Mouse (Mus musculus) forebrain, embryonic 11.5 days (tissue): ENCODE results near the gene Tbx5. TPM values are rescaled to one million over a fixed set of nuclear protein-coding genes. Genes with fewer than 3 reads are reported as not detected.

Experiments used
- ATAC-seq: fragments of 200-750 bp; cut with Nextera tagmentation; replicated peaks from 2 replicates; pipeline ENCODE4 v1.8.0; 2017; ENCODE audit warnings: moderate TSS enrichment; ENCODE audit not compliant: low FRiP score
- DNase-seq: peaks from one replicate; pipeline ENCODE4 v3.0.0-alpha.2; 2017; ENCODE audit warnings: low spot score
- H3K27ac ChIP-seq: fragments of 300-500 bp; sonication (generic); 2 replicates; pipeline ENCODE4 v1.5.1; 2014; ENCODE audit warnings: low read depth, low read length
- H3K27me3 ChIP-seq: fragments of 300-500 bp; sonication (generic); 2 replicates; pipeline ENCODE4 v1.6.1; 2014; ENCODE audit warnings: mild to moderate bottlenecking, low read length, mixed read lengths; ENCODE audit not compliant: control insufficient read depth, insufficient read depth
- H3K36me3 ChIP-seq: fragments of 300-500 bp; sonication (generic); 2 replicates; pipeline ENCODE4 v1.6.1; 2014; ENCODE audit warnings: mild to moderate bottlenecking, low read length, moderate library complexity, mixed read lengths; ENCODE audit not compliant: control insufficient read depth, insufficient read depth
- H3K4me1 ChIP-seq: fragments of 300-500 bp; sonication (generic); replicated peaks from 2 replicates; pipeline ENCODE4 v1.6.1; 2014; ENCODE audit warnings: low read length, mixed read lengths; ENCODE audit not compliant: control insufficient read depth, insufficient read depth
- H3K4me2 ChIP-seq: fragments of 300-500 bp; sonication (generic); 2 replicates; pipeline ENCODE4 v1.6.1; 2014; ENCODE audit warnings: low read depth, mild to moderate bottlenecking, low read length, moderate library complexity, mixed read lengths; ENCODE audit not compliant: severe bottlenecking
- H3K4me3 ChIP-seq: fragments of 300-500 bp; sonication (generic); 2 replicates; pipeline ENCODE4 v1.5.1; 2014; ENCODE audit warnings: low read depth, low read length
- H3K9ac ChIP-seq: fragments of 300-500 bp; sonication (generic); 2 replicates; pipeline ENCODE4 v1.6.1; 2014; ENCODE audit warnings: low read length
- H3K9me3 ChIP-seq: fragments of 300-500 bp; sonication (generic); 2 replicates; pipeline ENCODE4 v1.6.1; 2016; ENCODE audit warnings: low read length, mixed read lengths; ENCODE audit not compliant: control insufficient read depth
- WGBS: fragments of 180-500 bp; shearing (Covaris S2); extraction: QIAGEN DNeasy Blood & Tissue Kit; methylation state at CpG from one replicate; pipeline ENCODE4 v1.1.7; 2014; 5-methylcytosine and 5-hydroxymethylcytosine counted together
- polyA plus RNA-seq: library from polyadenylated mRNA; unstranded; fragments of >200 nt; fragmentation: Nextera tagmentation; extraction: Ambion mirVana; gene quantifications from 2 replicates; pipeline ENCODE4 v1.2.1, GENCODE M21; 2014

The Tbx5 gene
- polyA plus RNA-seq, 1 experiment from 2014 or later = not detected

GRCm38 (mm10) chr5:119798713-119799418 lies 33.6 kb upstream of the Tbx5 start:
- 3% methylated on average over 5 of the region's 5 CpGs for WGBS
- no peak overlapping the region for H3K27ac ChIP-seq

GRCm38 (mm10) chr5:119799419-119800242 lies 32.8 kb upstream of the Tbx5 start:
- H3K9me3 ChIP-seq = no peaks in the 10 kb centered on the region
- H3K27ac ChIP-seq = no peak overlapping the region
- no peaks in the 10 kb centered on the region for H3K36me3 ChIP-seq
- no peak for ATAC-seq
- H3K4me1 ChIP-seq = no peaks in the 10 kb centered on the region
- no peak overlapping the region for H3K4me3 ChIP-seq
- H3K27me3 ChIP-seq = peaks cover 99% of the 10 kb centered on the region
- H3K9ac ChIP-seq = no peak overlapping the region
- no peak overlapping the region for H3K4me2 ChIP-seq
- WGBS = 2% methylated on average over 9 of the region's 9 CpGs
- no peak for DNase-seq

More at GRCm38 (mm10) chr5:119798713-119799418, 33.6 kb upstream of the Tbx5 start:
- peaks cover 99% of the 10 kb centered on the region for H3K27me3 ChIP-seq
- H3K9ac ChIP-seq = no peak overlapping the region
- H3K4me1 ChIP-seq = no peaks in the 10 kb centered on the region
- no peak overlapping the region for H3K4me2 ChIP-seq
- no peak overlapping the region for H3K4me3 ChIP-seq
- H3K9me3 ChIP-seq = no peaks in the 10 kb centered on the region
- ATAC-seq (no peak), DNase-seq (no peak)
- no peaks in the 10 kb centered on the region for H3K36me3 ChIP-seq

DNA sequence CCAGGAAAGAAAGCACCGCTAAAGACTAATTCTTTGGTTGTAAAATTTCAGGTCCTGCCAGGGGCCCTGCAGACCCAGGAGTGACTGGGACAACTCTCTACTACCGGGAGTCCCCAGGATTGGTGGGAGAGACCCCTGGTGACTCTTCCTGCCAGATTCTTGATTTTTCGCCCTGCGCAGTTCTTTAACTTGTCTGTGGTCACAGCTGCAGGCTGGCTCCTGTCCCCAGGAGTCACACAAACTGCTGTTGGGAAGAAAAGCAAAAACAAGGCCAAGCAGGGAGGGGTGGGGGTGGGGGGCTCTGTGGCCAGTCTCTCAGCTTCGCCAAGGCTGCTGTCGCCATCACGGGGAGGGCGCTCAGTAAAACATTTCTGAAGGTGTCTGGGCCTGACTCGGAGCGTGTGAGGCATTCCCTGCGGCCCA lies 32.2 kb upstream of the Tbx5 start:
- Histone ChIP-seq H3K9me3 (no peaks in the 10 kb centered on the region), H3K9ac (no peak overlapping the region), H3K4me1 (no peaks in the 10 kb centered on the region), H3K27me3 (peaks cover 99% of the 10 kb centered on the region), H3K4me2 (no peak overlapping the region), H3K4me3 (no peak overlapping the region), H3K27ac (no peak overlapping the region), H3K36me3 (no peaks in the 10 kb centered on the region)
- ATAC-seq (no peak), DNase-seq (no peak)
- under 1% methylated on average over 11 of the region's 11 CpGs for WGBS

DNA sequence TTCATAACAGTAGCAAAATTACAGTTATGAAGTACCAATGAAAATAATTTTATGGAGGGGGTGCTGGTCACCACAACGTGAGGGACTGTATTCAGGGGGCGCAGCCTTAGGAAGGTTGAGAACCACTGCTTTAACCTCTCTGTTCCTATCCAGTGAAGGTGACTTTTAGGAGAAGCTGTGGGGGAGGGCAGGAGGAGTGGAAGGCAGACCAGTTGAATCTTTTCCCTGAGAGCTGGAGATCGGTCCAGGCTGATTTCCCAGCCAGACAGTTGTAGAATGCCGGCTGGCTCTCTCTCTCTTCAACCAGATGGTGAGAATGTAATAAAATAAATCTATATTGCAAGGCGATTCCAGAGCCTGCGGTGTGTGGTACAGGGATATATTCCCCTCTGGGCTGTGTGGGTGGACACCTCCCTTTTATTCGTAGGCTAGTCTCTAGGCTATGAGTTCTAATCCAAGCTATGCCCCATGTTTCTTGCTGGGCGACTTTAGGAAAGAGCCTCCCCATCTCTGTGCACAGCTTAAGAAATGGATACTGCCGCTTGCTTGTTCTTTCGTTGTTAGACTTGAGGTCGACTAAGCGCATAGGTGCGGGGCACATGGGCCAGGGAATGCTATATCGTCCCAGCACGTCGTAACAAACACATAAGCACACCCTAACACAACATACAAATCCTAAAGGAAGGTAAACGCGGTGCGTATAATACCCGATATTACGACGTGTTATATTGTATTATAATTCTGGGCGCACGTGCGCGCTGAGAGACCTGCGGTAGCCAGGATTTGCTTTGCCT lies 29.7 kb upstream of the Tbx5 start:
- 1% methylated on average over 27 of the region's 27 CpGs for WGBS
- DNase-seq (no peak), ATAC-seq (no peak)
- H3K36me3 ChIP-seq = no peaks in the 10 kb centered on the region
- no peak overlapping the region for H3K4me2 ChIP-seq
- H3K9me3 ChIP-seq = no peaks in the 10 kb centered on the region
- H3K27me3 ChIP-seq = peaks cover 99% of the 10 kb centered on the region
- H3K9ac ChIP-seq = no peak overlapping the region
- no peak overlapping the region for H3K27ac ChIP-seq
- H3K4me3 ChIP-seq = no peak overlapping the region
- no peaks in the 10 kb centered on the region for H3K4me1 ChIP-seq

DNA sequence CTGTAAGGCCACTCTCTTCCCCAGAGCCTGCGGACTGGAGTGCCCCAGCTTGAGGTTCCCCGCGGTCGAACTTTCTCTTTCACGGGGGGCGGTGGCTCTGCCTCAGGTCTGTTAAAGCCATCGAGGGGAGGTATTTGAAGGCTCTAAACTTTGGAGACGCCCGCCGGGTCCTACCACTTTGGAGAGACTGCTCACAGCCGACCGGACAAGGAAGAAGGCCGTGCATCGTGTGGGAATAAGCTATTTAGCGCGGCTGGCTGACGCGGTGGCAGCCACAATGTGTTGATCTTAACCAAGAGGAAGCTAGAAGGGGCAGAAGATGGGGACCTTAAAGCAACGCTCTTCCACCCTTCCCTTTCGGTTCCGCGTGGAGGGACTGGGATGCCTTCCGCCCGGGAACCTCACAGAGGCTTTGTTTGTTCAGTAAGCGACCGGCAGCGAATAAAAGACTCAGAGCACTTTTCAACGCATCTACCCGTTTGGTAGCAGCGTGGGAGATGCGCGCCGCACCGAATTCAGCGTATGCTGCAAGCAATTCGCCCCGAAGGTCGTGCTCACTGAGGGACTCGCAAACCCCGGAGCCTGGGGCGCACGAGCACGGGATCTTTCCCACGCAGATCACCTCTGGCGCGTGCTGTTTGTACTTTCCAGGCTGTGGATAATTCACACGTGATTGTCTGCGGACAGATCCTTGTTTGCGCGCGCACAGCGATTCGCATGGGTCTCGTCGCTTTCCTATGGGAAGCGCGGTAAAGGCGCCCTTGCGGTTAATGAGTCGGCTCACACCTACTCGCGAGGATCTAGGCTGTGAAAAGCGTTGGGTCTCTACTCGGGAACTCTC lies 28.8 kb upstream of the Tbx5 start:
- Histone ChIP-seq H3K9me3 (no peaks in the 10 kb centered on the region), H3K4me3 (no peak overlapping the region), H3K9ac (no peak overlapping the region), H3K36me3 (no peaks in the 10 kb centered on the region), H3K4me2 (no peak overlapping the region), H3K4me1 (no peaks in the 10 kb centered on the region), H3K27ac (no peak overlapping the region), H3K27me3 (peaks cover 99% of the 10 kb centered on the region)
- ATAC-seq (no peak), DNase-seq (peak; percentile 60)
- WGBS = under 1% methylated on average over 64 of the region's 64 CpGs

DNA sequence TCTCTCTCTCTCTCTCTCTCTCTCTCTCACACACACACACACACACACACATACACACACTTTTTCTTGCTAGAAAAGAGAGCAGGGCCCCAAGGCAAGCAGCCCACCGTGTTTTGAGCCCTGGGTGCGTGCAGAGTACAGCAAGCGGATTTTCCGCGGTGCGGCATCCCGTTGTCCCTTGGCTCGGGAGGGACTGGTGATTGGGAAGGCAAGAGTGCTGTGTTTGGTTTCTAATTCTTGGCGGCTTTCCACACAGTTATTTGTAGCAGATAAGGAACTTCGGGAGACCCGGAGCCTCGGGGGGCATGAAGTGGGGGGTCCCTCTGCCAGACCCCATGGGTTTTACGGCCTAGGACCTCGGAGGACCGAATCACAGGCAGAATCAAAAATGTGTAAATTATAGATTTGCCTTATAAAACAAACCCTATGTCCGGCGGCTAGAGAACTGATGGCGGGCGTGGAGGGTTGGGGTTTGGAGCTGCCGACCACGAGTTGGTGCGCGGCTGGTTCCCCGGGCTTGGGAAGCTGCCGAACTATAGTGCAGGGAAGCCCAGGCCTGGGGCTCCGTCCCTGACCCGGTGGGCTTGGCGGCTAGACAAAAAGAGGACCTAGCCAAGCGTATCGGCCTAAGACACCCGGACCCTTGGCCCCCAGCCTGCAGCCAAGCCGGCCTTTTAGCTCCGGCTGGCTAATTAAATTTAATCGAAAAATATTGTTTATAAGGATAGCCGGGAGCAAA lies 28.0 kb upstream of the Tbx5 start:
- ATAC-seq (no peak), DNase-seq (no peak)
- no peaks in the 10 kb centered on the region for H3K4me1 ChIP-seq
- peaks cover 98% of the 10 kb centered on the region for H3K27me3 ChIP-seq
- no peak overlapping the region for H3K9ac ChIP-seq
- no peak overlapping the region for H3K4me3 ChIP-seq
- H3K4me2 ChIP-seq = no peak overlapping the region
- no peaks in the 10 kb centered on the region for H3K9me3 ChIP-seq
- under 1% methylated on average over 35 of the region's 35 CpGs for WGBS
- no peaks in the 10 kb centered on the region for H3K36me3 ChIP-seq
- H3K27ac ChIP-seq = no peak overlapping the region

- Histone ChIP-seq H3K36me3 (no peaks in the 10 kb centered on the region), H3K27me3 (peaks cover 93% of the 10 kb centered on the region), H3K4me1 (no peaks in the 10 kb centered on the region), H3K27ac (no peak overlapping the region), H3K4me2 (no peak overlapping the region), H3K9ac (no peak overlapping the region), H3K4me3 (no peak overlapping the region), H3K9me3 (no peaks in the 10 kb centered on the region)
- no peak for DNase-seq
- under 1% methylated on average over 5 of the region's 5 CpGs for WGBS
- no peak for ATAC-seq
Observed at GRCm38 (mm10) chr5:119805636-119806035, 26.8 kb upstream of the Tbx5 start.
